Mouse (Mus musculus) midbrain, embryonic 10.5 days (tissue): ENCODE results near the gene Ikzf3. TPM values are rescaled to one million over a fixed set of nuclear protein-coding genes. Genes with fewer than 3 reads are reported as not detected.

Experiments used
- DNase-seq: peaks from one replicate; pipeline ENCODE4 v3.0.0-alpha.2; 2017; ENCODE audit warnings: low spot score
- H3K27ac ChIP-seq: fragments of 300-500 bp; sonication (generic); replicated peaks from 2 replicates; pipeline ENCODE4 v1.5.1; 2016; ENCODE audit warnings: mild to moderate bottlenecking
- H3K27me3 ChIP-seq: fragments of 300-500 bp; sonication (generic); 2 replicates; pipeline ENCODE4 v1.6.1; 2016; ENCODE audit warnings: low read depth, mild to moderate bottlenecking; ENCODE audit not compliant: poor library complexity, severe bottlenecking
- H3K36me3 ChIP-seq: fragments of 300-500 bp; sonication (generic); 2 replicates; pipeline ENCODE4 v1.6.1; 2016; ENCODE audit warnings: mild to moderate bottlenecking, moderate library complexity
- H3K4me1 ChIP-seq: fragments of 300-500 bp; sonication (generic); 2 replicates; pipeline ENCODE4 v1.6.1; 2016
- H3K4me3 ChIP-seq: fragments of 300-500 bp; sonication (generic); 2 replicates; pipeline ENCODE4 v1.5.1; 2016; ENCODE audit warnings: mild to moderate bottlenecking, moderate library complexity
- H3K9me3 ChIP-seq: fragments of 300-500 bp; sonication (generic); replicated peaks from 2 replicates; pipeline ENCODE4 v1.6.1; 2016; ENCODE audit warnings: mild to moderate bottlenecking
- WGBS: fragments of 180-500 bp; shearing (Covaris S2); methylation state at CpG from one replicate; pipeline ENCODE4 v1.1.7; 2016; 5-methylcytosine and 5-hydroxymethylcytosine counted together
- polyA plus RNA-seq: library from polyadenylated mRNA; unstranded; fragments of >200 nt; fragmentation: Nextera tagmentation; extraction: Ambion mirVana; gene quantifications from 2 replicates; pipeline ENCODE4 v1.2.1, GENCODE M21; 2016

Ikzf3 gene
- polyA plus RNA-seq, 1 experiment from 2014 or later: 0.06 TPM

DNA sequence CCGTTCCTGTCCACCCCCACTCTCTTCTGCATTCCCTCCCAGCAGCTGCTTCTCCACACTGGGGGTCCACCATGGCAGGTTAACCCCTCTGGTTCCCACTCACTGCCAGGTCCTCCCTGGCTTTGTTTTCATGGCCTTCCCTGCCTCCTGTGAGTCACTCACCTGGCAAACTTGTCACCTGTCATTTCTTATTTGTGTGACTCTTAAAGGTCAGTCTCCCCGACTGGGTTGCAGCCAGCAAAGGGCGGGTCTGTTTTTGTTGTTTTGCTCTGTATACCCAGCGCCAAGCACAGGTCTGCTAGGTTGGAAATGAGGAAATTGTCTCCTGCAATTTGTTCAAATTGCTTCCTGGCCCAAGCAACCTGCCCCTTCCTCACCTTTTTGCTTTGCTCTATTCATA lies 100.2 kb downstream of the Ikzf3 start:
- Histone ChIP-seq H3K36me3 (no peaks in the 10 kb centered on the region), H3K27me3 (peaks cover 50% of the 10 kb centered on the region), H3K9me3 (no peaks in the 10 kb centered on the region), H3K4me1 (peaks cover 24% of the 10 kb centered on the region), H3K27ac (no peak overlapping the region), H3K4me3 (no peak overlapping the region)
- 63% methylated on average over 4 of the region's 4 CpGs for WGBS
- no peak for DNase-seq

GRCm38 (mm10) chr11:98445238-98445637 lies 100.6 kb downstream of the Ikzf3 start:
- WGBS: 40% methylated on average over 1 of the region's 1 CpGs
- peaks cover 50% of the 10 kb centered on the region for H3K27me3 ChIP-seq
- H3K36me3 ChIP-seq: no peaks in the 10 kb centered on the region
- no peak for DNase-seq
- H3K9me3 ChIP-seq: no peaks in the 10 kb centered on the region
- no peak overlapping the region for H3K4me3 ChIP-seq
- H3K4me1 ChIP-seq: peaks cover 24% of the 10 kb centered on the region
- H3K27ac ChIP-seq: no peak overlapping the region

DNA sequence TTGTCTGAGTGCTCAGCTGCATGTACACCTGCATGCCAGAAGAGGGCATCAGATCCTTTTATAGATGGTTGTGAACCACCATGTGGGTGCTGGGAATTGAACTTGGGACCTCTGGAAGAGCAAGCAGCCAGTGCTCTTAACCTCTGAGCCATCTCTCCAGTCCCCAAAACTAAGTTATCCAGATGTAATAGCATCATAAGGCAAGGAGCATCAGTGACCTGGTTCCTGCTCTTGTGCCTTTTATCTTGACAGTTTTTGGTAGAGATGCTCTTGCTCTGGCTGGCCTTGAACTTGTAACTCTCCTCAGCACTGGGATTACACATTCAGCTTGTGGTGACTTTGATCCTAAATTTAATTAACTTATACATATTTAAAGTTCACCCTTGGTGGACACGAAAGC lies 102.1 kb downstream of the Ikzf3 start:
- H3K27me3 ChIP-seq: peaks cover 38% of the 10 kb centered on the region
- H3K4me1 ChIP-seq: peaks cover 24% of the 10 kb centered on the region
- H3K4me3 ChIP-seq: no peak overlapping the region
- no peak overlapping the region for H3K27ac ChIP-seq
- H3K36me3 ChIP-seq: no peaks in the 10 kb centered on the region
- DNase-seq: no peak
- WGBS: 88% methylated on average over 1 of the region's 1 CpGs
- no peaks in the 10 kb centered on the region for H3K9me3 ChIP-seq

DNA sequence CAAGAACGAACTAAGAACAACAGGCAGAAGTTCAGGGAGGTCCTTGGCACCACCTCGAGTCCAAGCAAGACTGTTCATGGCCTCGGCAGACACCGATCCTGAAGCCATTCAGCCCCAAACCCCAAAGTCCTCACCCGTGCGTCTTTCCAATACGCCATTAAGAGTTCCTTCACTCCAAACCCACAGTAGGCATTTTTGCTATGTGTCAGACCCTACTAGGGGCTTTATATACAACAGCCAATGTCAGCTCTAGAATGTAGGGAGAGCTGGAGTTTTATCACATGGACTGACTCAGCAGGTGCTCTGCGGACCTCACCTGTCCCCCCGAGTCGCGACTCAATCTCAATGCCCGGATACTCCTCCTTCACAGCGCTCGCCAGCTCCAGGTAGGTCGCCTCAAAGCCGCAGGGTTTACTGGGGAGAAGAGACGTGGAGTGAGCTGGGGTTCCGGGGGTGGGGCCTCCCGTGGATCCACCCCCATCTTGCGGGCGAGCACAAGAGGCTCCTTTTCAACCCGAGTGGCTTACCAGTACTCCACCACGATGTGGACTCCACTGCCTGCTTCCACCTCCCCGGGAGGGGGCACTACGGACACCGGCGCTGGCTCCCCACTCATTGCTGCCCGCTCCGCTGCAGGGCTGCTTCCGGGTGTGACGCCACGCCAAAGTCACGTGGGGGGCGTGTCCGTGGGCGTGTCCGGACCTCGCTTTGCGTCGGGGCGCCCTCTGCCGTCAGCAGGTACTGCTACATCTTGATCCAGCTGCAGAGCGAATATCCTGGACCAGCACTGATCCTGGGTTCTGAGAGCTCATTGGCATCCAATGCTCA lies 107.3 kb downstream of the Ikzf3 start, which contains the start of gene Mien1:
Gene Mien1 (minus strand): TSS at position 661 of the 828 bp plus-strand sequence.
- WGBS: 3% methylated on average over 43 of the region's 43 CpGs
- H3K4me1 ChIP-seq: peaks cover 13% of the 10 kb centered on the region
- peak; percentile 96 for DNase-seq
- no peaks in the 10 kb centered on the region for H3K9me3 ChIP-seq
- H3K36me3 ChIP-seq: peaks cover 41% of the 10 kb centered on the region
- H3K4me3 ChIP-seq: peak within 1 kb of the TSS; percentile 83
- peak within 1 kb of the TSS; percentile 82 for H3K27ac ChIP-seq
- no peaks in the 10 kb centered on the region for H3K27me3 ChIP-seq

- Histone ChIP-seq H3K27me3 (no peaks in the 10 kb centered on the region), H3K36me3 (peaks cover 52% of the 10 kb centered on the region), H3K27ac (no peak overlapping the region), H3K4me3 (peak overlapping the region; percentile 83; the same call in 1 of the 2 replicates), H3K9me3 (no peaks in the 10 kb centered on the region), H3K4me1 (peaks cover 13% of the 10 kb centered on the region)
- WGBS: 91% methylated on average over 6 of the region's 6 CpGs
- no peak for DNase-seq
Measured at GRCm38 (mm10) chr11:98437441-98437840, 108.4 kb downstream of the Ikzf3 start.

DNA sequence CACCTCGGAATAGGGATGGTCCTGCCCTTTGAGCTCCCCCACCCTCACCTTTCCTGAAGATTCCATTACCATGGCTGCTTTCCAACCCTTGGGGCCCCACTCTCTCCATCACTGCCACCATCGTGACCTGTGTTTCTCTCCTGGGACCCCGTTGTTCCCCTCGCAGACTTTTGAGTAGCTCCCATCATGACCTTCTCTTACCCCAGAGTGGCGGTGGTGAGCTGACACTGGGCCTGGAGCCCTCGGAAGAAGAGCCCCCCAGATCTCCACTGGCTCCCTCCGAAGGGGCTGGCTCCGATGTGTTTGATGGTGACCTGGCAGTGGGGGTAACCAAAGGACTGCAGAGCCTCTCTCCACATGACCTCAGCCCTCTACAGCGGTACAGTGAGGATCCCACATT lies 110.1 kb downstream of the Ikzf3 start:
- 90% methylated on average over 9 of the region's 9 CpGs for WGBS
- Histone ChIP-seq H3K36me3 (peaks cover 69% of the 10 kb centered on the region), H3K4me1 (peaks cover 13% of the 10 kb centered on the region), H3K27ac (no peak overlapping the region), H3K9me3 (no peaks in the 10 kb centered on the region), H3K4me3 (no peak overlapping the region), H3K27me3 (no peaks in the 10 kb centered on the region)
- no peak for DNase-seq

GRCm38 (mm10) chr11:98431743-98432502 lies 113.9 kb downstream of the Ikzf3 start:
- DNase-seq: no peak
- no peaks in the 10 kb centered on the region for H3K27me3 ChIP-seq
- WGBS: 78% methylated on average over 9 of the region's 9 CpGs
- no peaks in the 10 kb centered on the region for H3K4me1 ChIP-seq
- H3K9me3 ChIP-seq: no peaks in the 10 kb centered on the region
- no peak overlapping the region for H3K27ac ChIP-seq
- no peak overlapping the region for H3K4me3 ChIP-seq
- peaks cover 94% of the 10 kb centered on the region for H3K36me3 ChIP-seq

GRCm38 (mm10) chr11:98428436-98428835 lies 117.4 kb downstream of the Ikzf3 start:
- DNase-seq: no peak
- H3K27ac ChIP-seq: no peak overlapping the region
- 91% methylated on average over 5 of the region's 5 CpGs for WGBS
- H3K4me1 ChIP-seq: no peaks in the 10 kb centered on the region
- no peaks in the 10 kb centered on the region for H3K27me3 ChIP-seq
- H3K4me3 ChIP-seq: no peak overlapping the region
- no peaks in the 10 kb centered on the region for H3K9me3 ChIP-seq
- H3K36me3 ChIP-seq: peaks cover 81% of the 10 kb centered on the region

- no peak overlapping the region for H3K4me3 ChIP-seq
- no peak overlapping the region for H3K27ac ChIP-seq
- no peaks in the 10 kb centered on the region for H3K4me1 ChIP-seq
- H3K36me3 ChIP-seq: peaks cover 81% of the 10 kb centered on the region
- 91% methylated on average over 7 of the region's 7 CpGs for WGBS
- no peak for DNase-seq
- H3K9me3 ChIP-seq: no peaks in the 10 kb centered on the region
- H3K27me3 ChIP-seq: no peaks in the 10 kb centered on the region
Measured at GRCm38 (mm10) chr11:98426592-98426991, 119.2 kb downstream of the Ikzf3 start.

DNA sequence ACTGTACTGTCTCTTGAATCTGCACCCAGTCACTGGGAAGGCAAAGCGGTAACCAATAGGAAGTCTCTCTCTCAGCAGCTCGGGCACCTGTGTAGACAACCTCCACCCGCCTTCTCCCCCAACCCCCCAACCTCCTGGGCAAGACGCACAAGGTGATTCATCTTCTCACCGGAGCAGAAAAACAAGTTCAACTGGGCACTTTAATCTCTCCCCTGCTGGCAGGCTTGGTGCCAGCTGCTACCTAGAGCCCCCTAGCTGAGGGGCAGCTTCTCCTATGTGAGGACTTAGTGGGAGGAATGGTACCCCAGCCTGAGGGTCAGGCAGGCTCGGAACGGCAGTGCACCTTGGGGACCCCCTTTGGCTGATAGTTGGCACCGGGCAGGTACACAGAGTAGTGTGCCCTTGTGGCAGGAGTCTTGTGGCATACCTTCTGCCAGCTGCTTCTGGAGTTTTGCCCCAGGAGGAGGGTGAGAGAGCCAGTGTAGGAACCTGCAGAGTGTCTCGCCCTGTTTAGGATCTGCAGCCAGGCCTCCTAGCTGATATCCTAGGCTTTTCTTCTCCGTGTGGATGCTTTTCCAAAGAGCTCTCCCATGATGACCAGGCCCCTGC lies 126.8 kb downstream of the Ikzf3 start:
- 83% methylated on average over 10 of the region's 10 CpGs for WGBS

DNA sequence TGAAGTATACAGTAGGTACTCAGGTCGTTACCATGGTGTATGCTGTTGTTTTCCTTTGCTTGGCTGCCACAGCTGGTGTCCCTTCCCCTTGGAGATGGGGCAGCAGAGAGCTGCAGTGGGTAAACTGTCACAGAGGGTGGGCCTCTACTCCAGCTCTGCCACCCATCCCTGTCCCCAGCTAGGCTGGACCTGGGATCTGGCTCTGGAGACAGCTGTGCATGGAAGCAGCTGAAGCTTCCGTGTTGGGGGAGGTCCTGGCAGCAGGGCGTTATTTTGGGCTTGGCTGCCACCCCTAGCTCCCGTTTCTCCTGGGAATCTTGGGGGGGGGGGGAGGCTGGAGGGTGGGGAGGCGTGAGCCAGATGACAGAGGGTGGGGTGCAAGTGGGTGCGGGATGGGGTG lies 127.6 kb downstream of the Ikzf3 start:
- DNase-seq: no peak
- Histone ChIP-seq H3K27ac (peak overlapping the region; percentile 28; the same call in 1 of the 2 replicates), H3K4me1 (peaks cover 24% of the 10 kb centered on the region), H3K36me3 (peaks cover 24% of the 10 kb centered on the region), H3K4me3 (no peak overlapping the region), H3K9me3 (no peaks in the 10 kb centered on the region), H3K27me3 (peaks cover 21% of the 10 kb centered on the region)
- 77% methylated on average over 6 of the region's 6 CpGs for WGBS

More for the DNA sequence above, 126.8 kb downstream of the Ikzf3 start:
- Histone ChIP-seq H3K27ac (no peak overlapping the region), H3K27me3 (peaks cover 14% of the 10 kb centered on the region), H3K4me1 (peaks cover 16% of the 10 kb centered on the region), H3K4me3 (no peak overlapping the region), H3K36me3 (peaks cover 31% of the 10 kb centered on the region), H3K9me3 (no peaks in the 10 kb centered on the region)
- no peak for DNase-seq

- H3K4me3 ChIP-seq: no peak overlapping the region
- peaks cover 33% of the 10 kb centered on the region for H3K27me3 ChIP-seq
- no peak overlapping the region for H3K27ac ChIP-seq
- no peaks in the 10 kb centered on the region for H3K9me3 ChIP-seq
- WGBS: 92% methylated on average over 1 of the region's 1 CpGs
- H3K4me1 ChIP-seq: peaks cover 34% of the 10 kb centered on the region
- no peak for DNase-seq
- H3K36me3 ChIP-seq: peaks cover 12% of the 10 kb centered on the region; the same call in 1 of the 2 replicates
Measured at GRCm38 (mm10) chr11:98417074-98417473, 128.8 kb downstream of the Ikzf3 start.
